Mouse (Mus musculus): Measurements from ENCODE around the gene Timm13. TPM values are rescaled to one million over a fixed set of nuclear protein-coding genes. Genes with fewer than 3 reads are reported as not detected.

Timm13 gene
- polyA plus RNA-seq, 1 experiment from 2014 or later, result 401 TPM

DNA sequence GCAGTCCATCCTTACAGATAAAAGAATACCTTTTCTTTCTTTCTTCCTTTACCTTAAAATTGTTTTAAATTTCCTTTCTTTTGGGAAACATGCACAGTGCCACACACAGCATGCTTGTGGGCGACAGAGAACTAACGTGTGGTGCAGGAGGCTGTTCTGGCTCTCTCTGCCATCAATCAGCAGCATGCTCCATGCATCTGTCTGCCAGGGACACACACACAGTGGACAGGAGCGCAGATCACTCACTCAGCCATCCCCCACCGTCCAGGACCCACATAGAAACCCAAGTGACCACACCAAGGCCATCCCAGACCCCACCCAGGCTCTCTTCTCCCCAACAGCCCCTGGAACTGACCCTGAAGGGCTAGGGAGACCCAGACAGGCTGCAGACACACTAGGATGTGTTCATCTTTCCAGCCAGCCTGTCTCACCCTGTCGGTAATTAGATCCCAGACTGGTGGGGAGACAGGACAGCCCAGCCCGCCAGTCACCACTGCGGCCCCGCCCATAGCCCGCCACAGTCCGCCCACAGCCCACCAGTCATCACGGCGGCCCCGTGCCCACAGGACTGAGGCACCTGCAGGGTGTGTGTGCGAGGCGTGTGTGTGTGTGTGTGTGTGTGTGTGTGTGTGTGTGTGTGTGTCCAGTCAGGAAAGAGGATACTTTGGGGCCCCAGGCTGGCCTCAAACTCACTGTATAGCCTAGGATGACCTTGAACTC is 38.2 kb upstream of the Timm13 start:
- Histone ChIP-seq H3K36me3 (replicated peaks) (no peaks in the 10 kb centered on the region), H3K27ac (peak overlapping the region; percentile 74), H3K27me3 (ENCODE audit: poor library complexity, severe bottlenecking) (peaks cover 75% of the 10 kb centered on the region), H3K4me1 (peaks cover 77% of the 10 kb centered on the region), H3K4me3 (peak overlapping the region; percentile 57), H3K9me3 (no peaks in the 10 kb centered on the region)
- DNase-seq (ENCODE audit: extremely low spot score, low spot score), result peak; percentile 48
- 18% methylated on average over 15 of the region's 15 CpGs for WGBS

DNA sequence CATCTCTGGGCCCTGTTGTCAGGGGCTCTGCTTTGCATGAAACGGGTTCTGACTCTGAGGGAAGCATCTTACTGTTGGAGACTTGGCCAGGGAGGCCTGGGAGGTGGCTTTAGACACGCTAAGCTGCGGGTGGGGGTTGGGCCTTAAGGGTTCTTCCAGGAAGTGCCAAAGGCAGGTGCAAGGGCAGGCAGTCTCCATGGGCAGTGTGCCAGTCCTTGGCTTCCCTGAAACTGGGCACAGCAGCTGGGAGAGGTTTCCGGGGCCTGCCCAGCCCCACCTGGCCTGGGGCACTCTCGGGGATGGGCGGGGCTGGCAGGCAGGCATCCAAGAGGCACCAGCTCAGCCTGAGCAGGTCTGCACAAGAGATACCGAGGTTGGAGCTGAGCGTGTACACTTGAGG is 36.9 kb upstream of the Timm13 start:
- Histone ChIP-seq H3K9me3 (no peaks in the 10 kb centered on the region), H3K4me3 (no peak overlapping the region), H3K36me3 (replicated peaks) (no peaks in the 10 kb centered on the region), H3K27me3 (ENCODE audit: poor library complexity, severe bottlenecking) (peaks cover 89% of the 10 kb centered on the region), H3K27ac (peak overlapping the region; percentile 81; the same call in 1 of the 2 replicates), H3K4me1 (peaks cover 86% of the 10 kb centered on the region)
- DNase-seq (ENCODE audit: extremely low spot score, low spot score), result no peak
- WGBS, result 20% methylated on average over 8 of the region's 8 CpGs

DNA sequence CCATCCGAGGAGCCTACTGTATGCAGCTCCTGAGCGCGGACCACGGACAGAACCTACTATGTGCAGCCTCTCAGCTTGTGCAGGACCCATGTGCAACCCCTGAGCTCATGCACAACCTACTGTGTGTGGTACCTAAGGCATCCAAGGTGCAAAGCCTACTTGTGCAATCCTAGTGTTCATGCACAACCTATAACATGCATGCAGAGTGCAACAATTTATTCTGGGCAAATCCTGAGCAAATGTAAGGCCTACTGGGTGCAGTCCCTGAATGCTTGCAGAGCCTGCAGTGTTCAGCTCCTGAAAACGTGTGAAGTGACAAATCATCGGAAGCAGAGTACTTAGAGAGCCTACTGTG is 36.0 kb upstream of the Timm13 start:
- H3K27me3 ChIP-seq (ENCODE audit: poor library complexity, severe bottlenecking), result peaks cover 97% of the 10 kb centered on the region
- DNase-seq (ENCODE audit: extremely low spot score, low spot score), result no peak
- peak overlapping the region; percentile 49 for H3K4me3 ChIP-seq
- peak overlapping the region; percentile 81 for H3K27ac ChIP-seq
- peaks cover 94% of the 10 kb centered on the region for H3K4me1 ChIP-seq
- H3K36me3 ChIP-seq (replicated peaks), result no peaks in the 10 kb centered on the region
- no peaks in the 10 kb centered on the region for H3K9me3 ChIP-seq
- 9% methylated on average over 6 of the region's 6 CpGs for WGBS

DNA sequence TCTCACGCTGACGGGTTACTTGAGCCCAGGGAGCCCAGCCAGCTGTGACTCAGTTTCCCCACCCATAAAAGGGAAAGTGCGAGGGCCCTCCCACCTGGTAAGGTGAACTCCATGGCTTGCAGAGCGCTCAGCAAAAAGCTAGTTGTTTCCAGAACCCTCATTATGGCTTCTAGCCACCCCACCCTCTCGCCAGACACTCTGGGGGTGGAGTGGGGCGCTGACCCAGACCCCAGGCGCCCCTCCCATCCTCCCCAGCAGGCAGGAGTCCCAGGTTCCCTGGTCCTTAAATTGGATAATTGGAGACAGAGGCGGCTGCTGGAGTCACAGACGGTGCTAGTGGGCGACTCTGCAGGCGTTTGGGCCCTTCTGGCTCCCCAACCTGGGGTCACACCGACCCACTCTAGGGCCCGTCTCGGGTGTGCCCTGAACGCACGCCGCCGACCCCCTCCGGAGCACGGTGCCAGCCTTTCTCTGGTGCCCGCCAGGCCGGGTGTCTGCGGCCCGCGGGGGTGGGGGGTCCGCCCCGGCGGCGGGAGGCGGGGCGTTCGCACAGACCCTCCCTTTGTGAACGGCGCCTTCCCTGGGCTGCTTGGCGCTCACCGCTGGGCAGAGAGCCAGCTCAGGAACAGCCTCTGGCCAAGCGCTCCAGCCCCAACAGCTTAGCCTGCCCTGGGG is 35.5 kb upstream of the Timm13 start:
- Histone ChIP-seq H3K27me3 (ENCODE audit: poor library complexity, severe bottlenecking) (peaks cover 100% of the 10 kb centered on the region), H3K4me1 (peaks cover 98% of the 10 kb centered on the region), H3K9me3 (no peaks in the 10 kb centered on the region), H3K36me3 (replicated peaks) (no peaks in the 10 kb centered on the region), H3K27ac (peak overlapping the region; percentile 81), H3K4me3 (peak overlapping the region; percentile 49)
- WGBS, result 1% methylated on average over 37 of the region's 37 CpGs
- peak; percentile 62 for DNase-seq (ENCODE audit: extremely low spot score, low spot score)

DNA sequence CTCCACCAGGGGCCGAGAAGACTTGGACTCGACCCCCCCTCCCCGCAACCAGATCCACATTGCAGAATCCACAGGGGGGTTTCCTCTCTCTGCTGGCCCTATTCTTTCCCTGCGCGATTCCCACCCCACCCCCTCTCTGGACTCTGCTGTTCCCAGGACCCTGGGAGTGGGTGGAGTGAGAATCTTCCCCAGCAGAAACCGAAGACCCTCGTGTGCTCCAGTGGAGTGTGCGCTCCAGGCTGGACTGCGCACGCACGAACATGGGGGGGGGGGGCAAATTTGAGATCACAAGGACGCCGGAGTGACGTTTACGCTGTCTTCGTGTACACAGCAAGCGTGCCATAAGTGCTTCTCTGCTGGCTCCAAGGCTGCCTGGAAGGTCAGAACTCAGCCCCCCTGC is 34.9 kb upstream of the Timm13 start:
- Histone ChIP-seq H3K4me1 (peaks cover 98% of the 10 kb centered on the region), H3K36me3 (replicated peaks) (no peaks in the 10 kb centered on the region), H3K27me3 (ENCODE audit: poor library complexity, severe bottlenecking) (peaks cover 100% of the 10 kb centered on the region), H3K4me3 (peak overlapping the region; percentile 49), H3K27ac (peak overlapping the region; percentile 81), H3K9me3 (no peaks in the 10 kb centered on the region)
- 5% methylated on average over 17 of the region's 17 CpGs for WGBS
- DNase-seq (ENCODE audit: extremely low spot score, low spot score), result no peak

DNA sequence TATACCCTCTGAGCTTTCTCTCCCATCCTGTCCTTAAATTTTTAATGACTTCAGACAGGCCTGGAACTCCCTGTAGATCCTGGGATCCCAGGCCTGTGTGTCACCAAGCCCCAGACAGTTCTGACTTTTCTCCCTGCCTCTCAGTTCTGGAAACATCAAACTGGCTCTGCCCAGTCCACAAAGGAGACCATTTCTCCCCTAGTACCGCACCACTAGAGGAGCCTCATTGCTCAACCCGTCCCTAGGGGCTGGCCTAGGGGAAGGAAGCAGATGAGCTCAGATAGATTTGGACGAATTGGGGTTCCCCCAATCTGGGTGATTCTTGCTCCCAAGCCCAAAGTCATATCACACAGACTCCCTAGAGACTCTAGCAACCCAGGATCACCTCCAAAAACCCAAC is 34.5 kb upstream of the Timm13 start:
- H3K9me3 ChIP-seq, result no peaks in the 10 kb centered on the region
- peaks cover 100% of the 10 kb centered on the region for H3K27me3 ChIP-seq (ENCODE audit: poor library complexity, severe bottlenecking)
- no peaks in the 10 kb centered on the region for H3K36me3 ChIP-seq (replicated peaks)
- peak overlapping the region; percentile 49; the same call in 1 of the 2 replicates for H3K4me3 ChIP-seq
- peaks cover 98% of the 10 kb centered on the region for H3K4me1 ChIP-seq
- DNase-seq (ENCODE audit: extremely low spot score, low spot score), result no peak
- 3% methylated on average over 3 of the region's 3 CpGs for WGBS
- H3K27ac ChIP-seq, result peak overlapping the region; percentile 81; the same call in 1 of the 2 replicates

DNA sequence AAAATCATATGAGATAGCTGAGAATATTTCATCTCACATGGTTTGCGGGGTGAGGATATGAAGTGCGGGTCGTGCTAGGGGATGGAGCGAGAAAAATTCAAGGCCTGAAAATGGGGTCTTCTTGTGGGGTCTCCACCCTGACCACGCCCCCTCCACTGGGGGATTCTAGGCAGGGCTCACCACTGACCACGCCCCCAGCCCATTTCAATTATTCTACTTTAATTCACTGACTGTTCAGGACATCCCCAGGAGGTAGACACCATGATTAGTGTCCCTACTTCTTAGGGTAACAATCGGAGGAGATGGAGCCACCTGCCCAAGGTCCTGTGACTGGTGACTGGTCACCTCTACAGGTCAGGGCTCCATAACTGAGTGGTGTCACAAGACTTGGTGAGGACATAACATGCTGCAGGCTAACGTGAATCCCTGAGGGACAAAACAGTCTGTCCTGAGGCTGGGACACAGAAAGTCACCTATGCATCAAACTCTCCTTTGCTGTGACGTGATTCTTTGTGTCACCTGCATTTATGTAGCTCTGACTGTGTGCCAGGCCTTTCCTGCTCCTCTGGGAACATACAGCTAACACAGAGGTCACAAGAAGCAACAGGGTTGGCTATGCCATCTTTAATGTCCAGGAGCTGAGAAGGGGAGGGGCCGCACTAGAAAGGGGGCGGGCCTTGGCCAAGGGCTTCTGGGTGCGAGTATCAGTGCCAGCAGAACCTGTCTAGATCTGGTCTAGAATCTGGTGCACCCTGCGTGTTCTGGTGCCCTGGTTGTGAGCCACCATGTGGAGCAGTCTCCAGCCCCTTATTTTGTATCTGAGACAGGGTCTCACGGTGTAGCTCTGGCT is 33.6 kb upstream of the Timm13 start:
- Histone ChIP-seq H3K4me1 (peaks cover 95% of the 10 kb centered on the region), H3K36me3 (replicated peaks) (no peaks in the 10 kb centered on the region), H3K27me3 (ENCODE audit: poor library complexity, severe bottlenecking) (peaks cover 95% of the 10 kb centered on the region), H3K4me3 (peak overlapping the region; percentile 57; the same call in 1 of the 2 replicates), H3K27ac (no peak overlapping the region), H3K9me3 (no peaks in the 10 kb centered on the region)
- WGBS, result 36% methylated on average over 14 of the region's 14 CpGs
- no peak for DNase-seq (ENCODE audit: extremely low spot score, low spot score)

DNA sequence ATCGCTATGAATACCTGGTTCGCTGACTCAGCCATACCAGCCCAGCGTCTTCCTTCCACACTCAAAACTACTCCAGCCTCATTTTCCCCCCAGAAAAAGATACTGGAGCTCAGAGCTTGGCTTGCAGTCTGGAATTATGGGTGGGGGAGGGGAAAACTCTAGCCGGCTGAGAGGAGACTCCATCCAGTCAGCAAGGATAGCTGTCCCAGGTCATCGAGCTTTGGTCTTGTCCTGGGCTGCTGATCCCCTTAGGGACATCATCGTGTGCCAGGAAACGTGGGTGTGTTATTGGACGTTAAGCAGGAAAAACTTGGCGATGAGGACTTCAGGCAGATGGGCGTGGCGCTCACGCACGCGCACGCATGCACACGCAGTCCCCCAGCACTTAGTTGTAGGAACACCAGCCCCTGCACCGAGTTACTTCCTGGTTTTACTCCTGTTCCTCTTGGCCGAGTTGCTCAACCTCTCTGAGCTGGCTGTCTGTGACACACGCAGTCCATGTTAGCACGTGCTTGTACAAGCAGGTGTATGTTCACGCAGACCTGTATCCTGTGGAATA is 32.7 kb upstream of the Timm13 start:
- DNase-seq (ENCODE audit: extremely low spot score, low spot score), result peak; percentile 32
- Histone ChIP-seq H3K27ac (no peak overlapping the region), H3K27me3 (ENCODE audit: poor library complexity, severe bottlenecking) (peaks cover 93% of the 10 kb centered on the region), H3K4me3 (peak overlapping the region; percentile 57), H3K36me3 (replicated peaks) (no peaks in the 10 kb centered on the region), H3K9me3 (no peaks in the 10 kb centered on the region), H3K4me1 (peaks cover 95% of the 10 kb centered on the region)
- WGBS, result 2% methylated on average over 21 of the region's 21 CpGs

DNA sequence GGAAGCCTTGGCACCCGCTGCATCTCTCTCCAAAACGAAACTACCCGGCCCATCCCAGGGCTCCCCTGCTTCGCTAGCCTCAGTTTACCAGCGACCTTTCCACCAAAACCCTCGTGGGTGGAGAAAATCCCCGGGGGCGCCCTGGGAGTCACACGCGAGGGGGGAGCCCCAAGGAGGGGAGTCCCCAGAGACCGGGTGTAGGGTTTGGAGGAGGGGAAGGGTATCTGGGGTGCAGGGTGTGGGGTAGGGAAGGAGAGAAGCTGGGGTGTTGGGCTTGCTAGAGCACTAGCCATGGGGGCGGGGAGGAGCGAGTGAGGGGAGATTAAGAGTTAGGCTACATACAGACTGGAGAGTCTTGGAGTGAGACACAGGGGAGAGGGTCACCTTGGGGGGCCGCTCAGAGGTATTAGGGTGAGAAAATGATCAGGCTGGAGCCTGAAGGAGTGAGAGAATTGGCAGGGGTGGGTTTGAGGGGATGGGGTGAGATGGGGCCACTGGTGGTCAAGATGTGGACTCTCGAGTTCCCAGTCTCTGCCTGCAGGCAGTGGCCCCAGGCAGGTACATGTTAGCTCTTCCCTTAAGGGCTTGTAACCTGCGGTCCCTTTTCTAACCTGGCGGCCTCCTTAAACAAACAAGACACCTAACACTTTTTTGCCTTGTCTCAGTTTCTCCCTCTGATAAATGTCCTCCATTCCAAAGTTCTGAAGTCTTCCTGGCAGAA is 32.1 kb upstream of the Timm13 start:
- no peak for DNase-seq (ENCODE audit: extremely low spot score, low spot score)
- H3K27ac ChIP-seq, result peak overlapping the region; percentile 58; the same call in 1 of the 2 replicates
- no peaks in the 10 kb centered on the region for H3K36me3 ChIP-seq (replicated peaks)
- WGBS, result under 1% methylated on average over 17 of the region's 17 CpGs
- peaks cover 87% of the 10 kb centered on the region for H3K27me3 ChIP-seq (ENCODE audit: poor library complexity, severe bottlenecking)
- no peaks in the 10 kb centered on the region for H3K9me3 ChIP-seq
- peaks cover 90% of the 10 kb centered on the region for H3K4me1 ChIP-seq
- peak overlapping the region; percentile 57 for H3K4me3 ChIP-seq

DNA sequence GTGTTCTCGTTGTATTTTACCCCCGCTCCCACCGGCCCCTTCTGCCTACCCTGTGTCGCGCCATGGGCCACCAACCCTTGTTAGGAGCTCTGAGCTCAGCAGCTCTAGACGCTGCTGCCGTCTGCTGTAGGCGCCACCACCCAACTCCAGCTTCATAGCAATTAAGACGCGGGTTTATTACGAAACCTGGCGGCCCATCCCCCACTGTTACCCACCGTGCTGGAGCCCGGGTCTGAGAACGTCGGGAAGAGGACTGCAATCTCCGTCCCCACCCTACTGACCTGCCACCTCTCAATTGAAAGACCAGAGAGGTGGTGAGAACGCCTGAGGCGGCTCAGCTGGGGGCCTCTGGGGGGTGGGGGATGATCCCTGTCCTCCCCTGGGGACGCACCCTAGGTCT is 31.4 kb upstream of the Timm13 start:
- WGBS, result under 1% methylated on average over 20 of the region's 20 CpGs
- no peaks in the 10 kb centered on the region for H3K36me3 ChIP-seq (replicated peaks)
- H3K4me3 ChIP-seq, result peak overlapping the region; percentile 57
- peaks cover 80% of the 10 kb centered on the region for H3K27me3 ChIP-seq (ENCODE audit: poor library complexity, severe bottlenecking)
- 0 out of 2 replicates have a peak overlapping the region, but pooled peaks have one; percentile 58 for H3K27ac ChIP-seq
- H3K9me3 ChIP-seq, result no peaks in the 10 kb centered on the region
- peak; percentile 45 for DNase-seq (ENCODE audit: extremely low spot score, low spot score)
- H3K4me1 ChIP-seq, result peaks cover 86% of the 10 kb centered on the region

DNA sequence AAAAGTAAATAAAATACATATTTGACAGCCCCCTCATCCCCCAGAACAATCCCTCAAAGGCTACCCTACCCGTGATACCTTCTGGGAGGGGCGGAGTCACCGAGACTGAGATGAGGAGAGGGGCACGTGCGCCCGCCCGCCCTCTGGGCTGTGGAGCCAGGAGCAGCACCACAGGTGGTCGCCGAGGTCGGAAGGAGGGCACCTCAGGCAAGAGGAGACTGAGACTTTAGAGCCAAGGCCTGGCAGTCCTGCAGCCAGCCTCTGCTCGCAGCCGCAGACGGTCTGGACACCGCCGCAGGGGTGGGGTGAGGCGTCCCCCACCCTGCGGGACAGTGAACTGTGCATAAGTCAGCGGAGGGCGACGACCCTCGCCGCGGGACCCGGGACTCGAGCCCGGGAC is 30.9 kb upstream of the Timm13 start:
- under 1% methylated on average over 26 of the region's 26 CpGs for WGBS
- DNase-seq (ENCODE audit: extremely low spot score, low spot score), result no peak
- H3K4me3 ChIP-seq, result peak overlapping the region; percentile 57
- peaks cover 75% of the 10 kb centered on the region for H3K27me3 ChIP-seq (ENCODE audit: poor library complexity, severe bottlenecking)
- no peaks in the 10 kb centered on the region for H3K9me3 ChIP-seq
- H3K36me3 ChIP-seq (replicated peaks), result no peaks in the 10 kb centered on the region
- no peak overlapping the region for H3K27ac ChIP-seq
- H3K4me1 ChIP-seq, result peaks cover 86% of the 10 kb centered on the region

DNA sequence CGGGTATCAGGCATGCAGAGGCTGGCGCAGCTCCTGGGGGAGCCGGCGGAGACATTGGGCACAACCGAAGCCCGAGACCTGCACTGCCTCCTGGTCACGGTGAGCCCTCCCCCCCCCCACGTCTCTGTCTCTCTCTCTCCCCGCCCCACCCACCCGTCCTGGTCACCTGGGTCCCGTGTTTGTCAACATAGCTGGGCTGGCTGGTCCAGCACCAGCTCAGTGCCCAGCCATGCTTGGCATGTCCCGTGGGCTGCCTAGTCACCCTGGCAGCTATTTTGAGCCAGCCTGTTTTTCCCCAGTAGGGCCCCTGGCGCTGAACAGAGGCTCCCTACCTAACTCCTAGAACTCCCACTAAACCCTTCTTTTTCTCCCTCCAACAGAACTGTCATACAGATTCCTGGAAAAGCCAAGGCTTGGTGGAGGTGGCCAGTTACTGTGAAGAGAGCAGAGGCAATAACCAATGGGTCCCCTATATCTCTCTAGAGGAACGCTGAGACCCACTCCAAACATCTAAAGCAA is 30.4 kb upstream of the Timm13 start:
- peak overlapping the region; percentile 66; the same call in 1 of the 2 replicates for H3K27ac ChIP-seq
- H3K36me3 ChIP-seq (replicated peaks), result no peaks in the 10 kb centered on the region
- H3K4me1 ChIP-seq, result peaks cover 86% of the 10 kb centered on the region
- peak overlapping the region; percentile 57 for H3K4me3 ChIP-seq
- H3K27me3 ChIP-seq (ENCODE audit: poor library complexity, severe bottlenecking), result peaks cover 70% of the 10 kb centered on the region
- WGBS, result 3% methylated on average over 13 of the region's 14 CpGs
- peak; percentile 21 for DNase-seq (ENCODE audit: extremely low spot score, low spot score)
- no peaks in the 10 kb centered on the region for H3K9me3 ChIP-seq
